In genomic region chr5:139561363-139562001, GRCm38 (mm10) we compare ENCODE assay signal across 15 mouse cellular contexts.
DNase-seq lines count a peak whose midpoint lies in the region.
"Had no signal": no experiment of that assay in that cellular context is flagged by ENCODE, and none has a peak within 500 bp of the region (broad histone marks: within the 10 kb centered on the region; RNA-seq: fewer than 3 reads in every experiment).

No protein-coding gene starts in this region.

- peak; percentile 39 to 48 for DNase-seq in cerebellum, adult 18-20 months
- DNase-seq in cerebellum, postnatal 4 days (ENCODE audit: low spot score in 2 of 2): no peak
- peak; percentile 61 for DNase-seq in cerebellum, adult 9-11 months
- DNase-seq in cerebellum, adult 11-12 months: no peak
- DNase-seq in brain, adult 2 months (ENCODE audit: low read depth, low spot score): peak; percentile 58
- DNase-seq in cerebellum, postnatal 25 days: peak; percentile 52 to 58
- no peak for DNase-seq in MN1 (ENCODE audit: low spot score)
- DNase-seq: adrenal gland, postnatal 10 days; adrenal gland, postnatal 36 days; embryo, embryonic 11 days; gastrocnemius, postnatal 25 days; heart, adult 18-20 months; heart, postnatal 10 days; heart, postnatal 36 days; kidney, adult 18-20 months had no signal

Comparison
In these comparisons a context has a peak if more than half of its experiments do, and no peak if none do; other contexts are left out.
1. DNase-seq: peak in cerebellum, adult 18-20 months (2 of 2), cerebellum, adult 9-11 months (single experiment), brain, adult 2 months (single experiment) and cerebellum, postnatal 25 days (2 of 2); none in cerebellum, postnatal 4 days (0 of 2), cerebellum, adult 11-12 months (single experiment) and MN1 (single experiment).